Mouse (Mus musculus) erythroblast, embryonic 14.5 days (primary cell): ENCODE data around the gene Syt17. TPM values are rescaled to one million over a fixed set of nuclear protein-coding genes. Genes with fewer than 3 reads are reported as not detected.
"Not testable (repeated sequence)": the region's sequence is repeated elsewhere in the genome, so short reads cannot be mapped to it uniquely, and the experiment has no call there.

Experiments
- H3K27me3 ChIP-seq: 2 replicates; pipeline ENCODE4 v1.6.1; 2012; ENCODE audit warnings: inconsistent platforms; ENCODE audit not compliant: control insufficient read depth
- H3K36me3 ChIP-seq: 2 replicates; pipeline ENCODE4 v1.6.1; 2012; ENCODE audit warnings: mild to moderate bottlenecking, inconsistent platforms; ENCODE audit not compliant: control insufficient read depth
- H3K4me1 ChIP-seq: 2 replicates; pipeline ENCODE4 v1.6.1; 2012; ENCODE audit warnings: inconsistent platforms; ENCODE audit not compliant: control insufficient read depth
- H3K4me3 ChIP-seq: replicated peaks from 2 replicates; pipeline ENCODE3; 2012; ENCODE audit warnings: moderate library complexity, mild to moderate bottlenecking, inconsistent platforms
- H3K9me3 ChIP-seq: 2 replicates; pipeline ENCODE4 v1.6.1; 2012; ENCODE audit warnings: low read length, inconsistent platforms, mixed read lengths; ENCODE audit not compliant: control insufficient read depth
- GATA1 ChIP-seq: IDR thresholded peaks from 2 replicates; pipeline ENCODE4 v1.6.1; 2012; ENCODE audit warnings: low read length, inconsistent platforms, mixed read lengths
- TAL1 ChIP-seq: IDR thresholded peaks from 3 replicates; pipeline ENCODE4 v1.6.1; 2012; ENCODE audit warnings: low read length, inconsistent platforms, mixed read lengths
- polyA plus RNA-seq: library from polyadenylated mRNA; stranded (reverse); fragments of >175 nt; gene quantifications from 2 replicates; pipeline ENCODE4 v1.2.3, GENCODE M21; 2012

The Syt17 gene
- polyA plus RNA-seq, 1 experiment, result 0.02 TPM

GRCm38 (mm10) chr7:118365251-118365650 is 82.8 kb downstream of the Syt17 start:
- Histone ChIP-seq H3K4me1 (no peaks in the 10 kb centered on the region), H3K9me3 (no peaks in the 10 kb centered on the region), H3K36me3 (no peaks in the 10 kb centered on the region), H3K4me3 (no peak overlapping the region), H3K27me3 (no peaks in the 10 kb centered on the region)
- TF ChIP-seq TAL1, result no peak
- TF ChIP-seq GATA1, result no peak

- H3K27me3 ChIP-seq, result no peaks in the 10 kb centered on the region
- TF ChIP-seq TAL1, result no peak
- TF ChIP-seq GATA1, result no peak
- H3K9me3 ChIP-seq, result no peaks in the 10 kb centered on the region
- no peaks in the 10 kb centered on the region for H3K36me3 ChIP-seq
- no peak overlapping the region for H3K4me3 ChIP-seq
- no peaks in the 10 kb centered on the region for H3K4me1 ChIP-seq
Measured at GRCm38 (mm10) chr7:118364353-118365007, 83.5 kb downstream of the Syt17 start.

- Histone ChIP-seq H3K4me3 (no peak overlapping the region), H3K27me3 (no peaks in the 10 kb centered on the region), H3K4me1 (no peaks in the 10 kb centered on the region), H3K9me3 (no peaks in the 10 kb centered on the region), H3K36me3 (no peaks in the 10 kb centered on the region)
- no peak for TF ChIP-seq GATA1
- TF ChIP-seq TAL1, result no peak
Measured at GRCm38 (mm10) chr7:118363587-118364233, 84.3 kb downstream of the Syt17 start.

- no peaks in the 10 kb centered on the region for H3K9me3 ChIP-seq
- H3K27me3 ChIP-seq, result no peaks in the 10 kb centered on the region
- H3K4me3 ChIP-seq, result no peak overlapping the region
- no peaks in the 10 kb centered on the region for H3K4me1 ChIP-seq
- TF ChIP-seq TAL1, result no peak
- no peak for TF ChIP-seq GATA1
- no peaks in the 10 kb centered on the region for H3K36me3 ChIP-seq
Measured at GRCm38 (mm10) chr7:118362931-118363330, 85.1 kb downstream of the Syt17 start.

- H3K36me3 ChIP-seq, result no peaks in the 10 kb centered on the region
Measured at GRCm38 (mm10) chr7:118362258-118362657, 85.8 kb downstream of the Syt17 start.

GRCm38 (mm10) chr7:118358977-118359376 is 89.0 kb downstream of the Syt17 start:
- Histone ChIP-seq H3K9me3 (no peaks in the 10 kb centered on the region), H3K36me3 (no peaks in the 10 kb centered on the region), H3K27me3 (no peaks in the 10 kb centered on the region), H3K4me3 (no peak overlapping the region), H3K4me1 (no peaks in the 10 kb centered on the region)
- TF ChIP-seq GATA1, result no peak
- no peak for TF ChIP-seq TAL1

More at GRCm38 (mm10) chr7:118362258-118362657, 85.8 kb downstream of the Syt17 start:
- H3K9me3 ChIP-seq, result no peaks in the 10 kb centered on the region
- H3K4me1 ChIP-seq, result no peaks in the 10 kb centered on the region
- TF ChIP-seq GATA1, result no peak
- TF ChIP-seq TAL1, result no peak
- no peaks in the 10 kb centered on the region for H3K27me3 ChIP-seq
- no peak overlapping the region for H3K4me3 ChIP-seq

GRCm38 (mm10) chr7:118356410-118357005 is 91.5 kb downstream of the Syt17 start:
- H3K27me3 ChIP-seq, H3K4me1 ChIP-seq, H3K4me3 ChIP-seq, H3K36me3 ChIP-seq, H3K9me3 ChIP-seq: not testable (repeated sequence)

- H3K36me3 ChIP-seq, result no peaks in the 10 kb centered on the region
- no peak overlapping the region for H3K4me3 ChIP-seq
- H3K27me3 ChIP-seq, result no peaks in the 10 kb centered on the region
- no peak for TF ChIP-seq GATA1
- no peak for TF ChIP-seq TAL1
- no peaks in the 10 kb centered on the region for H3K9me3 ChIP-seq
- H3K4me1 ChIP-seq, result no peaks in the 10 kb centered on the region
Measured at GRCm38 (mm10) chr7:118350840-118351239, 97.2 kb downstream of the Syt17 start.

- Histone ChIP-seq H3K4me3 (no peak overlapping the region), H3K27me3 (no peaks in the 10 kb centered on the region), H3K4me1 (no peaks in the 10 kb centered on the region), H3K36me3 (no peaks in the 10 kb centered on the region), H3K9me3 (no peaks in the 10 kb centered on the region)
- no peak for TF ChIP-seq TAL1
Measured at GRCm38 (mm10) chr7:118346943-118347342, 101.1 kb downstream of the Syt17 start.

GRCm38 (mm10) chr7:118346432-118346831 is 101.6 kb downstream of the Syt17 start:
- H3K4me3 ChIP-seq, result no peak overlapping the region
- no peak for TF ChIP-seq TAL1
- TF ChIP-seq GATA1, result no peak
- H3K36me3 ChIP-seq, result no peaks in the 10 kb centered on the region
- no peaks in the 10 kb centered on the region for H3K4me1 ChIP-seq
- no peaks in the 10 kb centered on the region for H3K9me3 ChIP-seq
- H3K27me3 ChIP-seq, result no peaks in the 10 kb centered on the region
